Mouse (Mus musculus) hindbrain, embryonic 15.5 days (tissue): Measurements from ENCODE around the gene Slc9b1. TPM values are rescaled to one million over a fixed set of nuclear protein-coding genes. Genes with fewer than 3 reads are reported as not detected.

Source experiments
- ATAC-seq: fragments of 200-750 bp; cut with Nextera tagmentation; 2 replicates; pipeline ENCODE4 v1.8.0; 2017; ENCODE audit warnings: low read depth, moderate number of reproducible peaks, moderate TSS enrichment; ENCODE audit not compliant: low FRiP score
- H3K27ac ChIP-seq: fragments of 300-500 bp; sonication (generic); replicated peaks from 2 replicates; pipeline ENCODE4 v1.5.1; 2015; ENCODE audit warnings: mild to moderate bottlenecking, inconsistent platforms
- H3K27me3 ChIP-seq: fragments of 300-500 bp; sonication (generic); 2 replicates; pipeline ENCODE4 v1.6.1; 2015; ENCODE audit warnings: control low read depth, inconsistent platforms
- H3K36me3 ChIP-seq: fragments of 300-500 bp; sonication (generic); 2 replicates; pipeline ENCODE4 v1.6.1; 2015; ENCODE audit warnings: control low read depth, inconsistent platforms
- H3K4me1 ChIP-seq: fragments of 300-500 bp; sonication (generic); replicated peaks from 2 replicates; pipeline ENCODE4 v1.6.1; 2015; ENCODE audit warnings: control low read depth, inconsistent platforms
- H3K4me2 ChIP-seq: fragments of 300-500 bp; sonication (generic); 2 replicates; pipeline ENCODE4 v1.6.1; 2015; ENCODE audit warnings: moderate library complexity, mild to moderate bottlenecking, inconsistent platforms
- H3K4me3 ChIP-seq: fragments of 300-500 bp; sonication (generic); 2 replicates; pipeline ENCODE4 v1.5.1; 2015; ENCODE audit warnings: mild to moderate bottlenecking, inconsistent platforms
- H3K9ac ChIP-seq: fragments of 300-500 bp; sonication (generic); 2 replicates; pipeline ENCODE4 v1.6.1; 2015; ENCODE audit warnings: inconsistent platforms
- H3K9me3 ChIP-seq: fragments of 300-500 bp; sonication (generic); 2 replicates; pipeline ENCODE4 v1.6.1; 2016; ENCODE audit warnings: control low read depth, inconsistent platforms
- WGBS: fragments of 180-500 bp; shearing (Covaris S2); methylation state at CpG from one replicate; pipeline ENCODE4 v1.1.7; 2015; 5-methylcytosine and 5-hydroxymethylcytosine counted together
- polyA plus RNA-seq: library from polyadenylated mRNA; unstranded; fragments of >200 nt; fragmentation: Nextera tagmentation; extraction: Ambion mirVana; gene quantifications from 2 replicates; pipeline ENCODE4 v1.2.1, GENCODE M21; 2015

Gene Slc9b1
- polyA plus RNA-seq, 1 experiment from 2014 or later = not detected

DNA sequence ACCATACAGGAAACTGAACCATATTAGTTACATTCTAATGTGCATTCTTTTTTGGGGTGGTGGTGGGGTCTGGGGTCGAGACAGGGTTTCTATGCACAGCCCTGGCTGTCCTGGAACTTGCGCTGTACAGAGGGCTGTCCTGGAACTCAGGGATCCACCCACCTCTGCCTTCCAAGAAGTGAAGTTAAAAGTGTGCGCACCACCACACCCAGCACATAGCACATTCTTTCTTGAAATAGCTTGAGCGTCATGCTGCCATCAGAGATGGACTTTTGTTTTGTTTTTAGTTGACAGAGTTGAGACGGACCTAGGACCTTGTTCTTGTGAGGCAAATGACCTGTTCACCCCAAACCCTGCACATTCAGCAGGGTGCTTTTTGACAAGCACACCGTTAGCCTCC, 20.7 kb upstream of the Slc9b1 start:
- Histone ChIP-seq H3K9ac (no peak overlapping the region), H3K27me3 (no peaks in the 10 kb centered on the region), H3K4me1 (no peaks in the 10 kb centered on the region), H3K36me3 (no peaks in the 10 kb centered on the region), H3K27ac (no peak overlapping the region), H3K4me2 (no peak overlapping the region), H3K4me3 (no peak overlapping the region), H3K9me3 (no peaks in the 10 kb centered on the region)
- WGBS = 76% methylated on average over 6 of the region's 6 CpGs
- ATAC-seq = no peak

DNA sequence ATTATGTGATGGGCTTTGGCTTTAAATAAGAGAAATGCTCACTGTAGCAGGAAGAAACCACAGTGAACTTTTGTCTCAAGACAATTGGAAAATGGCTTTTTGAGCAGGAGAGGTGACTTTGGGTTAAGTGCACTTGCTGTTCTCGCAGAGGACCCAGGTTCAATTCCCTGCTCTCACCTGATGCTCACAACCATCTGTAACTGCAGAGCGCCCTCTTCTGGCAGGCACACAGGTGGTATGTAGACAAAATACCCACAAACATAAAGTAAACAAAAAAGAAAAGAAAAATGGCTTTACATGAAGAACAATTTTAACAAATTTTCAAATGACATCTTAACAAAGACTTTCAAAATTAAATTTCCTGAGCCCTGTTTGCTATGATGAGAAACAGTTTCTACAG, 20.2 kb upstream of the Slc9b1 start:
- Histone ChIP-seq H3K4me3 (no peak overlapping the region), H3K4me2 (no peak overlapping the region), H3K27ac (no peak overlapping the region), H3K27me3 (no peaks in the 10 kb centered on the region), H3K4me1 (no peaks in the 10 kb centered on the region), H3K9me3 (no peaks in the 10 kb centered on the region), H3K9ac (no peak overlapping the region), H3K36me3 (no peaks in the 10 kb centered on the region)
- ATAC-seq = no peak
- WGBS = 66% methylated on average over 2 of the region's 2 CpGs

DNA sequence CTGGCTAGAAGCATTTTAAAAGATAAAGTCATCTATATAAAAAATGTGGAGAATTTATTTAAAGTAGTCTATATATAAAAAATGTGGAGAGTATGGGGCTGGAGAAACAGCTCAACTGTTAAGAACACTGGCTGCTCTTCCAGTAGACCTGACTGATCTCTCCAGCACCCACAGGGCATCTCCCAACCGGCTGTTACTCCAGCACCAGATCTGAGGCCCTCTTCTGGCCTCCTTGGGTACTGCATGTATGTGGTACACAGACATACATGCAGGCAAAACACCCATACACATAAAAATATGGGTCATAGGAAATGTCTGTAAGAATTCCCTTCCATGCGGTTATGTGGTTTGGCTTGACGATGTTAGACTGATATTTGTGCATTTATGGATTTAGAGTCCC, 19.3 kb upstream of the Slc9b1 start:
- Histone ChIP-seq H3K27ac (no peak overlapping the region), H3K9ac (no peak overlapping the region), H3K27me3 (no peaks in the 10 kb centered on the region), H3K4me1 (no peaks in the 10 kb centered on the region), H3K4me3 (no peak overlapping the region), H3K36me3 (no peaks in the 10 kb centered on the region), H3K9me3 (no peaks in the 10 kb centered on the region), H3K4me2 (no peak overlapping the region)
- no peak for ATAC-seq
- 45% methylated on average over 3 of the region's 3 CpGs for WGBS

DNA sequence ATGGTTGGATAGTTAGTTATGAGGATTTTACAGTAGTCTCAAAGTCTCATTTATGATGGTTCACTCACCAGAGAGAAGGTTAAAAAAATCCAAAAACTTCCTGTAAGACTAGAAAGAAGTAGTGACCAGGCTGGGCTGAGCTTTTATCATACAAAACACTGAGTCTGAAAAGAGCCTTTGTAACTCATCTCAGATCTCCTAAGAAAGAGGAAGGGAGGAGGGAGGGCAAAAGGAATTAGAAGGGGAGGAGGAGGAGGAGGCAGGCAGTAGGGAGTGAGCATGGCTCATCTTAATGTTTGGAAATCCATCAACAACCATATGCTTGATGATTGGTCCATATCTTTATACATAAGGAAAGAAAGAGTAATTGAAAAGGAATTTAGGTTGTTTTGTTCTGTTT, 15.1 kb upstream of the Slc9b1 start:
- Histone ChIP-seq H3K4me3 (no peak overlapping the region), H3K9me3 (no peaks in the 10 kb centered on the region), H3K9ac (no peak overlapping the region), H3K27ac (no peak overlapping the region), H3K4me1 (no peaks in the 10 kb centered on the region), H3K27me3 (no peaks in the 10 kb centered on the region), H3K36me3 (no peaks in the 10 kb centered on the region), H3K4me2 (no peak overlapping the region)
- no peak for ATAC-seq

DNA sequence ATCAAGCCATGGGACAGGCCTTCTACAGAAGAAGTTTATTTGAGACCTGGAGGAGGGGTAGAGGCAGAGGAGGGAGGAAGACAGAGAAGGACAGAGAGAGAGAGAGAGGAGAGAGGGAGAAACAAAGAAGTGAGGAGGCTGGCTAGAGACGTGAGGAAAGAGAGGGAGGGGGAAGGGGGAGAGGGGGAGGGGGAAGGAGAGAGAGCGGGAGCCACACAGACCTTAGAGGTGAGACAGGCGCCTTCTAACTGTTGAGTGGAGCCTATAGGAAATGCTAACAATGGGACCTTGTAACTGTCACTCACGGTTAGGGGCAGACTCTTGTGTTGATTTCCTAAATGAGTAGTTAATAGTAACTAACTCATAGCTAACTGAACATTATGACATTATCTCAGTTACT, 14.1 kb upstream of the Slc9b1 start:
- Histone ChIP-seq H3K27me3 (no peaks in the 10 kb centered on the region), H3K36me3 (no peaks in the 10 kb centered on the region), H3K4me2 (no peak overlapping the region), H3K27ac (no peak overlapping the region), H3K4me1 (no peaks in the 10 kb centered on the region), H3K9ac (no peak overlapping the region), H3K9me3 (no peaks in the 10 kb centered on the region), H3K4me3 (no peak overlapping the region)
- ATAC-seq = no peak
- 25% methylated on average over 4 of the region's 4 CpGs for WGBS

DNA sequence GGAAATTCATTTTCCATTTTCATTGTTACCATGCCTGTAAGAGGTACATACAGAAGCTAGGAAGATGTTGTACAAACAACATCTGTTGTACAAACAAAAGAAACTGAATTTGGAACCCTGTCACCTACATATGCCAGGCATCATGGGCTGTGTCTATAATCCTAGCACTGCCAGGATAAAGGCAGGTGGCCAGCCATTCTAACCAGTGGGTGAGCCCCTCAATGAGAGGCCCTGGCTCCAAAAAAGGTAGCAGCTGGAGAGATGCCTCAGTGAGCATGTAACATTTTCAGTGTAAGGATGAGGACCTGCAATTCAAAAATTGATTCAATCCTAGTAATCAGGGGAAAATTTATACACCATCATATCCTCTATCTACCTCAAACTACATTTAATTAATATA, 1.2 kb downstream of the Slc9b1 start:
- Histone ChIP-seq H3K36me3 (no peaks in the 10 kb centered on the region), H3K27me3 (no peaks in the 10 kb centered on the region), H3K4me3 (no peak overlapping the region), H3K27ac (no peak overlapping the region), H3K9me3 (no peaks in the 10 kb centered on the region), H3K4me2 (no peak overlapping the region), H3K4me1 (no peaks in the 10 kb centered on the region), H3K9ac (no peak overlapping the region)
- no peak for ATAC-seq

DNA sequence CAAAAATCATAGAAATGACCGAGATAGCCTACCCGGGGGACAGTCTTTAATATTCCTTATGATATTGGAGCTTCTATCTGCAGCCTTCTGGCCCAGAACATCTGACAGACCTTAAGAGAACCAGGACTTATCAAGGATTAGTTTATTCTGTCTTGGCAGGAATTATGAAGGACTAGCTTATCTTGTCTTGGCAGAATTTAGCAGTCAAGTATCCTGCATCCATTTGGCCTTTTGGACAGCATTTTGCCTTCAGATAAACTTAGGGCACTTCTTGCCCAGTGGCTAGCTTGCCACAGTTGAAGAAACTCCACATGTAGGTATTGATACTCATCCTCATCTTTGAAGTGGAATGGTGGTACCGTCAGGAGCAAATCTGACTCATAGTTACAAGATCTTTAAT, 4.0 kb downstream of the Slc9b1 start:
- WGBS = 93% methylated on average over 3 of the region's 3 CpGs
- ATAC-seq = no peak

DNA sequence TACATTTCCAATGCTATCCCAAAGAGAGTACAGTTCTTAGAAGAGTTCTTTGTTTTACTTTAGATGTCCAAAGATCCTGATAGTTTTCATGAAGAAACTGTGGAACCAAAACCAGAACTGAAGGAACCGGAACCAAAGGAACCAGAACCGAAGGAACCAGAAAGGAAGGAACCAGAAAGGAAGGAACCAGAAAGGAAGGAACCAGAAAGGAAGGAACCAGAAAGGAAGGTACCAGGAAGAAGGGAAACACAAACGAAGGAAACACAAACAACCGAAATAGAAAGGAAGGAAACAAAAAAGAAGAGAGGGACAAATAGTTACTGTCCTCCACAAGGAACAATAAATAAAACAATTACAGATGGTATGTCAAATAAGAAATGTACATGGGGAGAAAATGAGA, 9.6 kb downstream of the Slc9b1 start:
- H3K27me3 ChIP-seq = no peaks in the 10 kb centered on the region
- no peaks in the 10 kb centered on the region for H3K4me1 ChIP-seq
- WGBS = 92% methylated on average over 4 of the region's 4 CpGs
- no peak overlapping the region for H3K27ac ChIP-seq
- H3K4me3 ChIP-seq = no peak overlapping the region
- ATAC-seq = no peak
- no peaks in the 10 kb centered on the region for H3K9me3 ChIP-seq
- no peak overlapping the region for H3K9ac ChIP-seq
- H3K36me3 ChIP-seq = no peaks in the 10 kb centered on the region
- no peak overlapping the region for H3K4me2 ChIP-seq

More for the DNA sequence above, 4.0 kb downstream of the Slc9b1 start:
- H3K4me1 ChIP-seq = no peaks in the 10 kb centered on the region
- H3K36me3 ChIP-seq = no peaks in the 10 kb centered on the region
- H3K4me2 ChIP-seq = no peak overlapping the region
- no peaks in the 10 kb centered on the region for H3K27me3 ChIP-seq
- H3K4me3 ChIP-seq = no peak overlapping the region
- no peak overlapping the region for H3K9ac ChIP-seq
- no peak overlapping the region for H3K27ac ChIP-seq
- no peaks in the 10 kb centered on the region for H3K9me3 ChIP-seq

DNA sequence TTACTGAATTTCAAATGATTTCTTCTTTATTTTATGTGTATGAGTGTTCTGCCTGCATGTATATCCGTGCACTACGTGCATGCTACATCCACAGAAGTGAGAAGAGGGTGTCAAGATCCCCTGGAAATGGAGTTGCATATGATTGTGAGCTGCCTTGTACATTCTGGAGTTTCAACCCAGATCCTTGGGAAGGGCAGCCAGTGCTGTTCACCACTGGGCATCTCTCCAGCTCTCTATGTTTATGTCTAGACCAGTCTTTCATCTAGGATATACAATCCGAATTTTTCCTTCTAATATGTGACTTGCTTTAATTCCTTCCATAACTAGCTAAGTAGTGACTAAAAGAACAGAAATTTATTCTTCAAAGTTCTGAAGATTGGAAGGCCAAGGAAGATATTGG, 28.0 kb downstream of the Slc9b1 start:
- no peak overlapping the region for H3K4me2 ChIP-seq
- no peaks in the 10 kb centered on the region for H3K4me1 ChIP-seq
- no peak for ATAC-seq
- 86% methylated on average over 3 of the region's 3 CpGs for WGBS
- H3K36me3 ChIP-seq = no peaks in the 10 kb centered on the region
- no peak overlapping the region for H3K27ac ChIP-seq
- H3K9me3 ChIP-seq = no peaks in the 10 kb centered on the region
- H3K4me3 ChIP-seq = no peak overlapping the region
- H3K27me3 ChIP-seq = no peaks in the 10 kb centered on the region
- H3K9ac ChIP-seq = no peak overlapping the region

DNA sequence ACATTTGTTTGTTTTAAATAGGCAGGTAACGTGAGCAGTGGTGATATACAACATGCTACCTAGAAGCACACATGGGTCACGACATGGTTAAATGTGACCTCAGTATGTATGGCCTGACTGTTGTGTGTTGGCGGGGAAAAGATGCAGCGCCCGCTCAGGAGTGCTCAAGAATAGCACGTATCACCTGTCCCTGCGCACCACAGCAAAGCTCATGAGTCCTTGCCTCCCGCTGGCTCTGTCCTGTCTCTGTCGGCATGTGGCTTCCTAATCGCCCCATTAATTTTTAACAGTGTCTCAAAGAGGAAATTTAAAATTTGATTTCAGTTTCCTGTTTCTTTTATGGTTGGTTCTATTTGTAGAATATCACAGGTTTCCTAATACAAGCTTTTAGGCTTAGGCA, 29.6 kb downstream of the Slc9b1 start:
- WGBS = 87% methylated on average over 10 of the region's 10 CpGs
- no peak overlapping the region for H3K4me2 ChIP-seq
- no peak overlapping the region for H3K4me3 ChIP-seq
- ATAC-seq = no peak
- H3K9ac ChIP-seq = no peak overlapping the region
- H3K27me3 ChIP-seq = no peaks in the 10 kb centered on the region
- no peaks in the 10 kb centered on the region for H3K9me3 ChIP-seq
- no peaks in the 10 kb centered on the region for H3K36me3 ChIP-seq
- H3K27ac ChIP-seq = no peak overlapping the region
- H3K4me1 ChIP-seq = no peaks in the 10 kb centered on the region

DNA sequence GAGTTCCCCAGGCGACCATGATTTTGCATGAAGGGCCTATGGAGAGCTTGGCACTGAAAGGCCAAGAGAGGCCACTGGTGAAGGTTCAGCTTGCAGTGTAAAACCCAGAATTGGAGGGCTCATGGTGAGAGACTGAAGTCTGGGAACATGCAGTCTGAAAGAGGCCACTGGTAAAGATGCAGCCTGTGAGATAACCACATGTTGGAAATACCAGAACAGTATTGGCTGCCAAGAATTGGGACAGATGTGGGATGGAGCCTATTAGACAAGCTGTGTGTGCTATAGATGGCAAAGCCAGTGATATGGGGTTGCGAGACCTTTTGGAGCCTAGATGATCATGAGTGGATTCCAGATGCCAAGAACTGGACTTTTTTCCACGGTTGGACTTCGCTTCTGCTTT, 32.0 kb downstream of the Slc9b1 start:
- 96% methylated on average over 4 of the region's 4 CpGs for WGBS
- no peaks in the 10 kb centered on the region for H3K9me3 ChIP-seq
- no peaks in the 10 kb centered on the region for H3K36me3 ChIP-seq
- H3K27me3 ChIP-seq = no peaks in the 10 kb centered on the region
- no peaks in the 10 kb centered on the region for H3K4me1 ChIP-seq
- H3K27ac ChIP-seq = no peak overlapping the region
- ATAC-seq = no peak
- H3K4me3 ChIP-seq = no peak overlapping the region
- no peak overlapping the region for H3K9ac ChIP-seq
- H3K4me2 ChIP-seq = no peak overlapping the region

DNA sequence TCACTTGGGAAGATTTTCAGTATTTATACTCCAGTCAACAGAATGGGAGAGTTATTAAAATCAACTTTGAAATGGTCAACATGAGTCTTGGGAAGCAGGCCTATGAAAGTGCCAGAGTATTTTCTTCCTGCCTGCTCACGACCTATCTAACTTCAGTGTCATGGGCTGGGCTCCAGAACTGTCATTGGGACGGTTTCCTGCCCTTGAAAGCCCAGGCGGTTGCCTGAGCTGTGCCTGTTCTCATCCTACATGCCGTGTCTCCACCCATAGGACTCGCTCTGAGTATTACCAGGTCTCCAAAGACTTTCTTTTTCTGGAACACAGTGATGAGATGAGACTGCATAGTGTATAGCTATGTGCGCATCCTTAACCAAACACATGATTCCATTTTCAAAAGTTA, 45.4 kb downstream of the Slc9b1 start:
- Histone ChIP-seq H3K4me1 (no peaks in the 10 kb centered on the region), H3K9me3 (no peaks in the 10 kb centered on the region)
- 78% methylated on average over 6 of the region's 6 CpGs for WGBS

DNA sequence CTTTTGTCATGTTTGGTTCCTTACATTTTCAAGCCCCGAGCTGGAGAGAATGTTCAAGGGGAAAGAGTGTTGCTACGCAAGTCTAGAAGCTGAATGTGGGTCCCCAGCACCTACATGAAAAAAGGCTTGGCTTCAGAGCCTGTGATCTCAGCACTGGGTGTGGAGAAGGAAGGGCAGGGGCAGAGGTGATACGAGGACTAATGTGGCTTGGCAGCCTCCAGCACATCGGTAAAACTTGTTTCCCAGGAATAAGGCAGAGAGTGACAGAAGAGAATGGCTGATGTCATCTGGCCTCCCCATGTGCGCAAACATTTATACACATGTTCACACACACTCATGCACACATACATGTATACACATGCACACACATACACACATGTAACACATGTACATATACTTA, 47.3 kb downstream of the Slc9b1 start:
- ATAC-seq = no peak
- 85% methylated on average over 5 of the region's 5 CpGs for WGBS
- no peak overlapping the region for H3K4me3 ChIP-seq
- no peak overlapping the region for H3K9ac ChIP-seq
- no peaks in the 10 kb centered on the region for H3K9me3 ChIP-seq
- no peaks in the 10 kb centered on the region for H3K4me1 ChIP-seq
- H3K4me2 ChIP-seq = no peak overlapping the region
- H3K27ac ChIP-seq = no peak overlapping the region
- H3K27me3 ChIP-seq = no peaks in the 10 kb centered on the region
- H3K36me3 ChIP-seq = no peaks in the 10 kb centered on the region

More for the DNA sequence above, 45.4 kb downstream of the Slc9b1 start:
- Histone ChIP-seq H3K36me3 (no peaks in the 10 kb centered on the region), H3K4me3 (no peak overlapping the region), H3K4me2 (no peak overlapping the region), H3K9ac (no peak overlapping the region), H3K27ac (no peak overlapping the region), H3K27me3 (no peaks in the 10 kb centered on the region)
- ATAC-seq = no peak
